Mouse (Mus musculus): Measurements from ENCODE around the gene Pigx. TPM values are rescaled to one million over a fixed set of nuclear protein-coding genes. Genes with fewer than 3 reads are reported as not detected.

Pigx gene
- polyA plus RNA-seq, 1 experiment from 2014 or later = 137 TPM

Other genes starting within 250 kb of the Pigx start
- 0.10 and 0.22 TPM in 2 replicates for gene Meltf, start 220.9 kb downstream of the Pigx start, polyA plus RNA-seq (2016; fragmentation: Nextera tagmentation; extraction: Ambion mirVana)
- 1.4 and 2.5 TPM in 2 replicates for gene Pigz, start 165.9 kb downstream of the Pigx start, polyA plus RNA-seq (2016; fragmentation: Nextera tagmentation; extraction: Ambion mirVana)
- 81.7 and 83.7 TPM in 2 replicates for gene 0610012G03Rik, start 151.2 kb downstream of the Pigx start, polyA plus RNA-seq (2016; fragmentation: Nextera tagmentation; extraction: Ambion mirVana)
- 131 and 135 TPM in 2 replicates for gene Ncbp2, start 151.2 kb downstream of the Pigx start, polyA plus RNA-seq (2016; fragmentation: Nextera tagmentation; extraction: Ambion mirVana)
- gene Senp5, start 96.5 kb downstream of the Pigx start, polyA plus RNA-seq (2016; fragmentation: Nextera tagmentation; extraction: Ambion mirVana) = 25.7 and 26.0 TPM in 2 replicates
- 52.2 and 56.2 TPM in 2 replicates for gene Pak2, start 20.4 kb downstream of the Pigx start, polyA plus RNA-seq (2016; fragmentation: Nextera tagmentation; extraction: Ambion mirVana)
- 42.0 and 42.9 TPM in 2 replicates for gene Cep19, start 60 bp upstream of the Pigx start, polyA plus RNA-seq (2016; fragmentation: Nextera tagmentation; extraction: Ambion mirVana)
- gene Nrros, start 65.9 kb upstream of the Pigx start, polyA plus RNA-seq (2016; fragmentation: Nextera tagmentation; extraction: Ambion mirVana) = 6.9 and 9.9 TPM in 2 replicates
- gene Bex6, start 80.1 kb upstream of the Pigx start, polyA plus RNA-seq (2016; fragmentation: Nextera tagmentation; extraction: Ambion mirVana) = not detected in 2 replicates
- gene Fbxo45, start 147.4 kb upstream of the Pigx start, polyA plus RNA-seq (2016; fragmentation: Nextera tagmentation; extraction: Ambion mirVana) = 21.5 and 26.8 TPM in 2 replicates
- 14.4 and 16.8 TPM in 2 replicates for gene Wdr53, start 147.5 kb upstream of the Pigx start, polyA plus RNA-seq (2016; fragmentation: Nextera tagmentation; extraction: Ambion mirVana)
- not detected in 2 replicates for gene Smco1, start 171.7 kb upstream of the Pigx start, polyA plus RNA-seq (2016; fragmentation: Nextera tagmentation; extraction: Ambion mirVana)
- 37.4 and 41.0 TPM in 2 replicates for gene Rnf168, start 177.7 kb upstream of the Pigx start, polyA plus RNA-seq (2016; fragmentation: Nextera tagmentation; extraction: Ambion mirVana)
- 29.1 and 35.8 TPM in 2 replicates for gene Ubxn7, start 232.5 kb upstream of the Pigx start, polyA plus RNA-seq (2016; fragmentation: Nextera tagmentation; extraction: Ambion mirVana)